Mouse (Mus musculus): ENCODE results near the gene Usp11. TPM values are rescaled to one million over a fixed set of nuclear protein-coding genes. Genes with fewer than 3 reads are reported as not detected.

Usp11 gene
- total and polyA plus RNA-seq, 3 experiments, result 5.3 to 7.0 (median 5.9) TPM

GRCm38 (mm10) chrX:20662716-20663443 is 40.8 kb upstream of the Usp11 start:
- Histone ChIP-seq H3K9ac (ENCODE audit: low read depth, low read length) (peak overlapping the region; percentile 84), H3K36me3 (ENCODE audit: control insufficient read depth, insufficient read depth, low read length) (peaks cover 24% of the 10 kb centered on the region), H3K27ac (peak overlapping the region; percentile 90), H3K4me1 (ENCODE audit: control insufficient read depth, insufficient read depth, low read length) (peaks cover 2% of the 10 kb centered on the region; the same call in 1 of the 2 replicates), H3K4me3 (peak overlapping the region; percentile 73), H3K79me2 (replicated peaks; ENCODE audit: control insufficient read depth, insufficient read depth, low read length) (no peaks in the 10 kb centered on the region), H3K27me3 (ENCODE audit: control insufficient read depth, insufficient read depth, low read length) (no peaks in the 10 kb centered on the region)
- peak; percentile 82 to 88 for DNase-seq
- WGBS, result 21% methylated on average over 26 of the region's 28 CpGs
- intact Hi-C loops (cut with DNase I), result loop anchor here (1.0 to 5.0 kb wide), 5 partner anchors 24 to 284 kb away; partner anchors contain the start of genes Cdk16, Ndufb11 and Rbm10
- TF ChIP-seq CTCF (IDR thresholded peaks at IDR 0.05) (peak; percentile 77), EP300 (IDR thresholded peaks at IDR 0.05; ENCODE audit: insufficient read depth, low read depth, low read length) (0 out of 2 replicates have a peak, but pooled peaks have one; percentile 45), POLR2A (IDR thresholded peaks at IDR 0.05; ENCODE audit: insufficient read depth, low read depth, low read length) (peak; percentile 78)

DNA sequence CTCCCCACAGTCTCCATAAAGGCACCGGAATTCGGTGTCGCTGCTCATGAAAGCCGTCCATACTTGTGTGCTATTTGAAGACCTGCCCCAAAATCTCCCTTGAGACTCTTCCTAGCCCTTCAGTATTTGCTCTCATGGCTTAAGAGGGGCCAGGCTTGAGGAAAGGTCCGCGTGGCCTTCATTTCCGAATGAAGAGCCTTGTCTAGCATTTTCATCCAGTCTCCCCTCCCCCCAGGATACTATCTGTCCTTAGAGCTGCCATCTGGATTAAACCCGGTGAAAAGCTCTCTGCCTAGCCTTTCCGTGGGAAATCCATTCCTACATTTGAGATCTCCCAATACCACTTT is 40.3 kb upstream of the Usp11 start:
- Histone ChIP-seq H3K36me3 (ENCODE audit: control insufficient read depth, insufficient read depth, low read length) (peaks cover 24% of the 10 kb centered on the region), H3K4me3 (peak overlapping the region; percentile 73), H3K27ac (peak overlapping the region; percentile 90), H3K9ac (ENCODE audit: low read depth, low read length) (peak overlapping the region; percentile 84), H3K79me2 (replicated peaks; ENCODE audit: control insufficient read depth, insufficient read depth, low read length) (no peaks in the 10 kb centered on the region), H3K4me1 (ENCODE audit: control insufficient read depth, insufficient read depth, low read length) (peaks cover 2% of the 10 kb centered on the region; the same call in 1 of the 2 replicates), H3K27me3 (ENCODE audit: control insufficient read depth, insufficient read depth, low read length) (no peaks in the 10 kb centered on the region)
- intact Hi-C loops (cut with DNase I), result loop anchor here (1.0 to 5.0 kb wide), 5 partner anchors 24 to 284 kb away; partner anchors contain the start of genes Cdk16, Ndufb11 and Rbm10
- TF ChIP-seq EP300 (IDR thresholded peaks at IDR 0.05; ENCODE audit: insufficient read depth, low read depth, low read length), result no peak
- no peak for TF ChIP-seq CTCF (IDR thresholded peaks at IDR 0.05)
- no peak for TF ChIP-seq POLR2A (IDR thresholded peaks at IDR 0.05; ENCODE audit: insufficient read depth, low read depth, low read length)
- 21% methylated on average over 9 of the region's 9 CpGs for WGBS
- no peak for DNase-seq

GRCm38 (mm10) chrX:20687519-20688067 is 16.1 kb upstream of the Usp11 start, which contains the start of gene Cdk16:
Cdk16 (plus strand) TSS chrX:20687954.
- intact Hi-C loops (cut with DNase I), result loop anchor here (1.0 to 10.0 kb wide), 3 partner anchors 17 to 177 kb away; no protein-coding TSS in a partner anchor
- peak within 1 kb of the TSS; percentile 94 for H3K9ac ChIP-seq (ENCODE audit: low read depth, low read length)
- WGBS, result 9% methylated on average over 16 of the region's 16 CpGs
- peaks cover 4% of the 10 kb centered on the region for H3K36me3 ChIP-seq (ENCODE audit: control insufficient read depth, insufficient read depth, low read length)
- peak within 1 kb of the TSS; percentile 77 for H3K4me3 ChIP-seq
- TF ChIP-seq CTCF (IDR thresholded peaks at IDR 0.05) (no peak), POLR2A (IDR thresholded peaks at IDR 0.05; ENCODE audit: insufficient read depth, low read depth, low read length) (0 out of 2 replicates have a peak, but pooled peaks have one; percentile 26), EP300 (IDR thresholded peaks at IDR 0.05; ENCODE audit: insufficient read depth, low read depth, low read length) (no peak)
- peaks cover 7% of the 10 kb centered on the region for H3K4me1 ChIP-seq (ENCODE audit: control insufficient read depth, insufficient read depth, low read length)
- H3K27me3 ChIP-seq (ENCODE audit: control insufficient read depth, insufficient read depth, low read length), result no peaks in the 10 kb centered on the region
- peaks cover 7% of the 10 kb centered on the region for H3K79me2 ChIP-seq (replicated peaks; ENCODE audit: control insufficient read depth, insufficient read depth, low read length)
- DNase-seq, result peak; percentile 83 to 91
- peak within 1 kb of the TSS; percentile 93 for H3K27ac ChIP-seq

DNA sequence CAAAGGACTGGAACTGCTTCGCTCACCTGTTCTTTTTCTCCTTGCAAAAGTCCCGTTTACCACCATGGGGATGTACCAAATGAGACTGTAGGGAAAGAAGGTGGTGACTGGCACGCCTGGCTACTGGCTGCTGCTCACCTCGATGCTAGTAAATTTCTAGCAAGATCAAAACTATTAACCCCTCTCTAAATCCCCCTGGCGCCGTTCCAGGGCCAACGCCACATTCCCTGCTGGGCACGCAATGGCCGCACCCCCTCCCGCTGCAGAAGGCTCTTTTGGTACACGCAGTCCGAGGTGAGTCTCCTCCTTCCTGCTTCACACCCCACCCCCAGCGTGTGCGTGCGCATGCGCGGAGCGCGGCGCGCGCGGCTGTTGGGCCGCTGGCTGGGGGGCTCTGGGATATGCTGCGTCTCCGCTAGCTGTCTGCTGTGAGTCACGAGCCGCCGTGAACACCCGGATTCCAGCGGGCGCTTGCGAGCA is 15.6 kb upstream of the Usp11 start:
- H3K9ac ChIP-seq (ENCODE audit: low read depth, low read length), result peak overlapping the region; percentile 94
- H3K4me3 ChIP-seq, result peak overlapping the region; percentile 77
- no peaks in the 10 kb centered on the region for H3K27me3 ChIP-seq (ENCODE audit: control insufficient read depth, insufficient read depth, low read length)
- intact Hi-C loops (cut with DNase I), result loop anchor here (2.0 to 10.0 kb wide), 2 partner anchors 17 to 177 kb away; no protein-coding TSS in a partner anchor
- H3K79me2 ChIP-seq (replicated peaks; ENCODE audit: control insufficient read depth, insufficient read depth, low read length), result peaks cover 7% of the 10 kb centered on the region
- H3K36me3 ChIP-seq (ENCODE audit: control insufficient read depth, insufficient read depth, low read length), result peaks cover 4% of the 10 kb centered on the region
- WGBS, result 21% methylated on average over 33 of the region's 33 CpGs
- peak; percentile 86 to 88 for DNase-seq
- TF ChIP-seq CTCF (IDR thresholded peaks at IDR 0.05) (no peak), EP300 (IDR thresholded peaks at IDR 0.05; ENCODE audit: insufficient read depth, low read depth, low read length) (no peak), POLR2A (IDR thresholded peaks at IDR 0.05; ENCODE audit: insufficient read depth, low read depth, low read length) (peak; percentile 47; the same call in 1 of the 2 replicates)
- peak overlapping the region; percentile 93 for H3K27ac ChIP-seq
- peaks cover 7% of the 10 kb centered on the region for H3K4me1 ChIP-seq (ENCODE audit: control insufficient read depth, insufficient read depth, low read length)

- peak overlapping the region; percentile 94 for H3K9ac ChIP-seq (ENCODE audit: low read depth, low read length)
- TF ChIP-seq EP300 (IDR thresholded peaks at IDR 0.05; ENCODE audit: insufficient read depth, low read depth, low read length), result no peak
- TF ChIP-seq CTCF (IDR thresholded peaks at IDR 0.05), result peak; percentile 57
- peaks cover 4% of the 10 kb centered on the region for H3K36me3 ChIP-seq (ENCODE audit: control insufficient read depth, insufficient read depth, low read length)
- peak overlapping the region; percentile 93 for H3K27ac ChIP-seq
- DNase-seq, result peak; percentile 61 to 75
- WGBS, result 7% methylated on average over 28 of the region's 35 CpGs
- intact Hi-C loops (cut with DNase I), result loop anchor here (2.0 to 10.0 kb wide), 2 partner anchors 16 to 176 kb away; no protein-coding TSS in a partner anchor
- peaks cover 7% of the 10 kb centered on the region for H3K4me1 ChIP-seq (ENCODE audit: control insufficient read depth, insufficient read depth, low read length)
- H3K27me3 ChIP-seq (ENCODE audit: control insufficient read depth, insufficient read depth, low read length), result no peaks in the 10 kb centered on the region
- H3K4me3 ChIP-seq, result peak overlapping the region; percentile 77
- peaks cover 7% of the 10 kb centered on the region for H3K79me2 ChIP-seq (replicated peaks; ENCODE audit: control insufficient read depth, insufficient read depth, low read length)
Observed at GRCm38 (mm10) chrX:20688615-20689014, 15.1 kb upstream of the Usp11 start.
